Mouse (Mus musculus): ENCODE results near the gene Nemp1. TPM values are rescaled to one million over a fixed set of nuclear protein-coding genes. Genes with fewer than 3 reads are reported as not detected.

Gene Nemp1
- polyA plus RNA-seq (2015; fragmentation: Nextera tagmentation; extraction: Ambion mirVana) = 10.9 TPM in 2 replicates

DNA sequence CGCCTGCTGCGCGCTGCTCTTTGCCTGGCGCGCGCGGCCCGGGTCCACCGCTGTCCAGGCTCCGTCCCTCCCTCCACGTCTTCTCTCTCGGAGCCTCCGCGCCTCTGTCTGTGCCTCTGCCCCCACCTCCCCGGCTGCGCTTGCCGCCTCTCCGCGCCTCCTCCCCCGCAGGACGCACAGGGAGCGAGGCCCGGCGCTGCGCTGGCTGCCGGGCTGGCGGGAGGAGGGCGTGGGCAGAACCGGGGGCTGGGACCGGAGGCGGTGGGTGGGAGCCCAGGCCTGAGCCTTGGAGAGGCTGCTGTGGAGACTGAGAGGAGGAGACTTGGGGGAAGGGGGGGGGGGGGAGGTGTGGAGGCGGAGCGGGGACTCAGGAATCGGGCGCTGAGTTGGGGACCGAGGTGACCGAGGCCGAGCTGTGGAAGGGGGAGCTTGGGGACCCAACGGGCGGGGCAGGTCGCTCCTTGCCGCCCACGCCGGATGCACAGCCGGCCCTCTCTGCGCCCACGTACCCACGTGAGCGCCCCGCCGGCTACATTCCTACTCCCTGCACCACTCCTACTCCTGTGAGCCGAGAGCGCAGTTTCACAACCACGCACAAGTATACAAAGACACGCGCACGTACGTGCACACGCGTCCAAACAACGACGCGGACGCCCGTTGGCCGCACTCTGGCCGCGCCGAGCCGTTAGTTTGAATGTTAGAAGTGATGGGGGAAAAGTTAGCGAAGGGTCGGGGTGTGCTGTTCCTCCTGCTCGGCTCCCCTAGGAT, at the start of gene Nemp1:
Gene Nemp1, plus strand, starts transcription at position 401 of the 768 bp plus-strand sequence.
- peak; percentile 65 for ATAC-seq (replicated peaks; ENCODE audit: low FRiP score)
- Histone ChIP-seq H3K36me3 (peaks cover 25% of the 10 kb centered on the region), H3K27me3 (no peaks in the 10 kb centered on the region), H3K4me3 (replicated peaks) (peak within 1 kb of the TSS; percentile 84), H3K4me2 (peak within 1 kb of the TSS; percentile 80), H3K4me1 (peaks cover 74% of the 10 kb centered on the region), H3K27ac (peak within 1 kb of the TSS; percentile 99), H3K9ac (peak within 1 kb of the TSS; percentile 84), H3K9me3 (replicated peaks) (no peaks in the 10 kb centered on the region)
- WGBS = under 1% methylated on average over 66 of the region's 73 CpGs

DNA sequence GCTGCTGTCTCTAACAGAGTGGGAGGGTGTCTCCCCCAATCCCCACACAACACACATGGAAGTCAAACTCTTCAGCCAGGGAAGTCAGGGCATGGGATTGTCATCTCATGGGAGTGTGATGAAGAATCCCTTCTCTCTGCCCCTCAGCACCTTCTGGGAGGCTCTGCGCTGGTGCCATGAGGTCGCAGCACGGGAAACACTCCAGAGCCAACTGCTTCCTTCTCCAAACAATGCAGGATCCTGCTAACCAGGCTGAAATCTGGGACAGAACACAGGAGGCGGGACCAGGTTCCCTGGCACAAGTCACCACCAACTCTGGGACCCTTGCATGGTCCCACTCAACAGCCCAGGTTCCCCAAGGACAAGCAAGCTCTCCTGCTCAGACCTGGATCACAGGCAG, 49.4 kb upstream of the Nemp1 start:
- H3K9ac ChIP-seq = no peak overlapping the region
- H3K9me3 ChIP-seq (replicated peaks) = no peaks in the 10 kb centered on the region
- peak overlapping the region; percentile 90 for H3K27ac ChIP-seq
- no peak overlapping the region for H3K4me3 ChIP-seq (replicated peaks)
- H3K4me2 ChIP-seq = peak overlapping the region; percentile 31
- ATAC-seq (replicated peaks; ENCODE audit: low FRiP score) = no peak
- peaks cover 9% of the 10 kb centered on the region for H3K27me3 ChIP-seq
- 55% methylated on average over 4 of the region's 4 CpGs for WGBS
- H3K4me1 ChIP-seq = peaks cover 81% of the 10 kb centered on the region
- peaks cover 4% of the 10 kb centered on the region for H3K36me3 ChIP-seq

DNA sequence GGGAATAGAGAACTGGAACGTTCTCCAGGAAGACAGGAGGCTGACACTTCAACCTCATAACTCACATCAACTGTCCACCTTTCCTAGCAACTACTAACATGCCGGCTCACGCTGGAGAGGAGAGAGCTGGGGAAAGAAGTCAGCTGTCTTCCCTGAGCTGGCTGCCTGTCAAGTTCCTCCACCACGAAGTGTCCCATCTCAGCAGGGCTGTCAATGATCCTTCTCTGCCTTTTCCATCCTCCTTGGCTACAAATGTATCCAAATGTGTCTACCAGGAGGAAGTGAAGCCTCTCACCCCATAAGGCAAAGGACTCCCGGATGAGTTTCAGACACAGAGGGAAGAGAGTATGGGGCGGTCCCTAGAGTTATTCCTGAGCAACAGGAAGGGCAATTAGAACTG, 48.5 kb upstream of the Nemp1 start:
- Histone ChIP-seq H3K27ac (0 out of 2 replicates have a peak overlapping the region, but pooled peaks have one; percentile 19), H3K4me3 (replicated peaks) (no peak overlapping the region; the same call in 1 of the 2 replicates), H3K4me1 (peaks cover 82% of the 10 kb centered on the region), H3K4me2 (peak overlapping the region; percentile 86), H3K27me3 (peaks cover 9% of the 10 kb centered on the region), H3K36me3 (no peaks in the 10 kb centered on the region), H3K9ac (no peak overlapping the region), H3K9me3 (replicated peaks) (no peaks in the 10 kb centered on the region)
- WGBS = 21% methylated on average over 6 of the region's 6 CpGs
- ATAC-seq (replicated peaks; ENCODE audit: low FRiP score) = no peak

DNA sequence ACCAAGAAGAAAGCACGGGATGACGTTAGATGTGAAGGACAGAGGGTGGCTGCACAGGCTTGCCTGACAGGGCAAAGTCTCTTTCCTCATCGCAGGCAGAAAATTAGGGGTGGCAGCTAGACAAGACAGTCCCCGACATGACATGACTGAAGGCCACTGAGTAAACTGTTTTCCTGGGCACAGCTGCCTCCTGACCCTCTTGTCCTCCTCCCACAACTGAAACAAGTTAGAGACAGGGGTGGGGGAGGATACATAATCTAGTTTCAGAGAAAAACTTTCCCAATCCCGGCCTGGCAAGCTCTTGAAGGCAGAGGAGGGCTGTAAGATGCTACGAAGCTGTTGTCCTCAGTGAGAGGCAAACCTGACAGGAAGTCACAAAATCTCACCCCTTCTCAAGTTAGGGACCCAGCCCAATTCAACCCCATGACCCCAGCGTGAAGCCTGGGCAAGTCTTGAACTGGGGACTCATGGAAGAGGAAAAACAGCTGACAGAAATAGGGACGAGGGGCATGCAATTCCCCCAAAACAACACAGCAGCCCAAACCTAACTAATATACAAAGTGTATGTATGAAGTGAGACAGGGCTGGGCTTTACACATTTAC, 47.5 kb upstream of the Nemp1 start:
- Histone ChIP-seq H3K27me3 (peaks cover 9% of the 10 kb centered on the region), H3K9ac (peak overlapping the region; percentile 68), H3K4me1 (peaks cover 75% of the 10 kb centered on the region), H3K4me3 (replicated peaks) (peak overlapping the region; percentile 59), H3K27ac (peak overlapping the region; percentile 90), H3K9me3 (replicated peaks) (no peaks in the 10 kb centered on the region), H3K36me3 (no peaks in the 10 kb centered on the region), H3K4me2 (peak overlapping the region; percentile 86)
- 22% methylated on average over 8 of the region's 8 CpGs for WGBS
- no peak for ATAC-seq (replicated peaks; ENCODE audit: low FRiP score)

DNA sequence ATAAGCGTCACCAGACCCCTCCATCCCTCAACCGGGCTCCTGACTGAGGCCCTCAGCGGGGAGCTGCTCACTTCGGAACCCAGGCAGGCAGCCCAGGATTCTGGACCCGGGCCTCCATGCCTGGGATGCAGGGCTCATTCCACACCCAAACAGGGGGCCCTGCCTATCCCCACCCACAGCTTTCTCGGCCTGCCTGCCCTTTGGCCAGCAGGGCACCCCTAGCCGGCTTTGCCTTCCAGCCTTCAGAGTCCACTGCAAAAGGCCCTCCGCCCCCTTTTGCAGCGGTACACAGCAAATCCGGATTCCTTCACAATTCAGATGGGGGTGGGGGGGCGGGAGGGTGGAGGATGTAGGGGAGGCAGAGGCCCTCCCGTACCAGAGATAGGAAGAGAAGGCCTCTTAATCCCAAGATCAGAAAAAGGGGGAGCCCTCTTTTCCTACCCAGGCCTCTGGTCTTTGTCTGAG, 46.7 kb upstream of the Nemp1 start:
- peak overlapping the region; percentile 68 for H3K9ac ChIP-seq
- peak overlapping the region; percentile 90 for H3K27ac ChIP-seq
- no peak for ATAC-seq (replicated peaks; ENCODE audit: low FRiP score)
- no peaks in the 10 kb centered on the region for H3K9me3 ChIP-seq (replicated peaks)
- H3K36me3 ChIP-seq = no peaks in the 10 kb centered on the region
- H3K4me3 ChIP-seq (replicated peaks) = peak overlapping the region; percentile 59
- 1% methylated on average over 11 of the region's 12 CpGs for WGBS
- peaks cover 9% of the 10 kb centered on the region for H3K27me3 ChIP-seq
- H3K4me2 ChIP-seq = peak overlapping the region; percentile 86
- peaks cover 67% of the 10 kb centered on the region for H3K4me1 ChIP-seq

DNA sequence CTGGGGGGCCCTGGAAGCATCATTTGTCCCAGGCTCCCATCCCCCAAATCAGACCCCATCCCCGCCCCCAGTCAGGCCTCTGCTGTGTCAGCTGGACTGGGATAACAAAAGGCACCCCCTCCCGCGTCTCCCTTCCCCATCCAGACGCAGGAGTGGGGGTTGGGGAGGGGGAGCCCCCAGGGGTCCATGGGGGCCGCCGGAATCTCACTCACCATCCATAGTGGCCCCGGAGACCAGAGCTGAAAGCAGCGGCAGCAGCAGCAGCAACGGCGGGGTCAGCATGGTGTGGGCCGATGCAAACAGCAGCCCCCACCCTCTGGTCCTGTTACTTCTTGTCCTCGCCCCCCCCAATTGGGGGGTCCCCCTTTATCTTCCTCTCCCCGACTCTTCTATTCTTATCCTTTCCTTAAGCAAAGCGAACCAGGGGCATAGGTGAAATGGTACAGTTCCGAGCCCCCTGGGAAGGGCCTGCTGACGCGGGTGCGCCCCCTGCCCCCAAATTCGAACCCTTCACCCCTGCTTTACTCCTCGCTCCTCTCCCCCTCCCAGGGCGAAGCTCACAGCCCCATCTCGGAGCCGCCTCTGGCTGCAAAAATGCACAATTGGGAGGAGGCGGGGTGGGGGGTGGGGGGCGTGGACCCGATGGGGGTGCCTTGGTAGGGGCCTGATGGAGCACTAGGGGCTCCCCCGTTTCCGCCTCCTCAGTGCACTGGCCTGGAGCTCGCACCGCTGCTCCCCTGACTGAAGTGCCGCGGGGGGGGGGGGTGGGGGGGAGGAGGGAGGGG, 46.1 kb upstream of the Nemp1 start, which contains the start of gene Lrp1:
Gene Lrp1, minus strand, starts transcription at position 743 of the 785 bp plus-strand sequence.
- H3K4me2 ChIP-seq = peak within 1 kb of the TSS; percentile 86
- ATAC-seq (replicated peaks; ENCODE audit: low FRiP score) = peak; percentile 67

DNA sequence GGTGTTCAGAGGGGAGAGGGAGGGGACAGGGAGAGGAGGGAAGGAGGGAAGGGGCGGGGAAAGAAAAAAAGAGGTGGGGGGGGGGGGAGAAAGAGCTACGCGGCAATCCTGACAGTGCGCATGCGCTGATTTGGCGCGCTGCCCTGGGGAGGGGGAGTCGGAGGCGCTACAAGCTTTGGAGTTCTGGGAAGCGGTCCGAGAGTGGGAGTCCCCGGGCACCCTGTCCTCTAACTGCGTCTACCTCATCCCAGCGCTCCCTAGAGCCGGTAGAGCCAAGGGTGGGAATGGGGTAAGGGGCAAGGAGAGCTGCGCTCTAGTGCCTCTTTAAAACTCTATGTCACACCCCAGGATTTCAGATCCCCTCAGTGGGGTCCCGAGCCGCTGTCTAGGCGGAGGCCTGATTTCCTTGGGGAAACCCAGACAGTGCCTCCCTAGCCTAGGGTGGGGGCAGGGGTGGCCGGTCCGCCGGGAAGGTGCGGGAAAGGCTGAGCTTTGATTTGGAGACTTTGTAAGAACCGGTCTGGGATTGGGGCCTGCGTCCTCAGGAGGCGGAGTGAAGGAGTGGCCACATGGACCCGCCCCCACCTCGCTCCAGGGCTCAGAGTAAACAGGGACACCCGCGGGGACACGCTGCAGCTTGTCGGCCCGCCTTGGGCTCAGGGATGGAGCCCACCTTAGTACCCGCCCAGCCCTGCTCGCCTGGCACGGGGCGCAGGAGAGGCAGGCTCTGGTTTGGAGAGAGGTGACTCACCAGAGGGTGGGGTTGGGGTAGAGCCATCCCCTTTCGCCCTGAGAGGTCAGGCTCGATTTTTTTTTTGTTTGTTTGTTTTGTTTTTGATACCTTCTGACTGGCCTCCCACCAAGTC, 45.3 kb upstream of the Nemp1 start:
- peak overlapping the region; percentile 98 for H3K27ac ChIP-seq
- H3K4me2 ChIP-seq = peak overlapping the region; percentile 86
- ATAC-seq (replicated peaks; ENCODE audit: low FRiP score) = peak; percentile 92
- peaks cover 9% of the 10 kb centered on the region for H3K27me3 ChIP-seq
- H3K4me1 ChIP-seq = peaks cover 53% of the 10 kb centered on the region
- peaks cover under 1% of the 10 kb centered on the region; the same call in 1 of the 2 replicates for H3K9me3 ChIP-seq (replicated peaks)
- under 1% methylated on average over 38 of the region's 39 CpGs for WGBS
- peak overlapping the region; percentile 59 for H3K4me3 ChIP-seq (replicated peaks)
- H3K9ac ChIP-seq = peak overlapping the region; percentile 65
- no peaks in the 10 kb centered on the region for H3K36me3 ChIP-seq

More for the DNA sequence above, 46.1 kb upstream of the Nemp1 start, which contains the start of gene Lrp1:
- H3K4me1 ChIP-seq = peaks cover 61% of the 10 kb centered on the region
- H3K27me3 ChIP-seq = peaks cover 9% of the 10 kb centered on the region
- H3K9ac ChIP-seq = peak within 1 kb of the TSS; percentile 68
- peak within 1 kb of the TSS; percentile 59 for H3K4me3 ChIP-seq (replicated peaks)
- H3K36me3 ChIP-seq = no peaks in the 10 kb centered on the region
- no peaks in the 10 kb centered on the region for H3K9me3 ChIP-seq (replicated peaks)
- H3K27ac ChIP-seq = peak within 1 kb of the TSS; percentile 98
- WGBS = under 1% methylated on average over 26 of the region's 32 CpGs

DNA sequence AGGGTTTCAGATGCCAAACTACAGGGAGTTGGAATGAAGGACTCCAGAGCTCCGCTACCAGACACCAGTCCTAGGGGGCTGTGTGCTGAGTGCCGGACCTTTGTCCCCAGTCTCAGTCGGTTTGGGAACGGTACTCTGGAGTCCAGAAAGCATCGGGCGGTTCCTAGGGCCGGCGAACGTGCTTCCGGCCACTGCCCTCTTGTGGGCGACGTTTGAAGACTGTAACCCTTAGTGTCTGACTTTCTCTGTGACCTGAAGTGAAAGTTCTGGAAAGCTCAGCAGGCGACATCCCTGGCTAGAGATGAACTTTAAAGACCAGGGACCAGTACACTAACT, 44.7 kb upstream of the Nemp1 start:
- peaks cover 6% of the 10 kb centered on the region for H3K9me3 ChIP-seq (replicated peaks)
- WGBS = under 1% methylated on average over 13 of the region's 13 CpGs
- ATAC-seq (replicated peaks; ENCODE audit: low FRiP score) = peak; percentile 41
- H3K36me3 ChIP-seq = no peaks in the 10 kb centered on the region
- H3K27me3 ChIP-seq = peaks cover 9% of the 10 kb centered on the region
- H3K4me1 ChIP-seq = peaks cover 47% of the 10 kb centered on the region
- H3K9ac ChIP-seq = peak overlapping the region; percentile 65
- peak overlapping the region; percentile 98 for H3K27ac ChIP-seq
- peak overlapping the region; percentile 59 for H3K4me3 ChIP-seq (replicated peaks)
- peak overlapping the region; percentile 86 for H3K4me2 ChIP-seq

DNA sequence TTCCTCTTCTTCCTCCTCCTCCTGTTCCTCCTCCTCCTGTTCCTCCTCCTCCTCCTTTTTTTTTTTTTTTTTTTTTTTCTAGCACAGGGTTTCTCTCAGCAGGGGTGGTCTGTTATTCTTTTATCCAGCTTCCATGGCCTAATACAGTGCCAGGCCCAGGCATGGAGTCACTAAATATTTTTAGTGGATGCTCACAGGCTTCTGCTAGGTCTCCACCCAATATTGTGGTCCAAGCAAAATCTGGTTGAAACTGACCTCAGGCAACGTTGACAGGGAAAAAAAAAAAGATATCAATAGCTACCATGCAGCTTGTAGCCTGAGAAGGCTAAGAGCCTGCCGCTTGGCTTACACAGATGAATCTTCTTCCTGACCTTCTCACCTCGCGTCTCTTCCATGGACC, 44.0 kb upstream of the Nemp1 start:
- Histone ChIP-seq H3K4me2 (peak overlapping the region; percentile 86; the same call in 1 of the 2 replicates), H3K36me3 (no peaks in the 10 kb centered on the region), H3K9ac (no peak overlapping the region)

DNA sequence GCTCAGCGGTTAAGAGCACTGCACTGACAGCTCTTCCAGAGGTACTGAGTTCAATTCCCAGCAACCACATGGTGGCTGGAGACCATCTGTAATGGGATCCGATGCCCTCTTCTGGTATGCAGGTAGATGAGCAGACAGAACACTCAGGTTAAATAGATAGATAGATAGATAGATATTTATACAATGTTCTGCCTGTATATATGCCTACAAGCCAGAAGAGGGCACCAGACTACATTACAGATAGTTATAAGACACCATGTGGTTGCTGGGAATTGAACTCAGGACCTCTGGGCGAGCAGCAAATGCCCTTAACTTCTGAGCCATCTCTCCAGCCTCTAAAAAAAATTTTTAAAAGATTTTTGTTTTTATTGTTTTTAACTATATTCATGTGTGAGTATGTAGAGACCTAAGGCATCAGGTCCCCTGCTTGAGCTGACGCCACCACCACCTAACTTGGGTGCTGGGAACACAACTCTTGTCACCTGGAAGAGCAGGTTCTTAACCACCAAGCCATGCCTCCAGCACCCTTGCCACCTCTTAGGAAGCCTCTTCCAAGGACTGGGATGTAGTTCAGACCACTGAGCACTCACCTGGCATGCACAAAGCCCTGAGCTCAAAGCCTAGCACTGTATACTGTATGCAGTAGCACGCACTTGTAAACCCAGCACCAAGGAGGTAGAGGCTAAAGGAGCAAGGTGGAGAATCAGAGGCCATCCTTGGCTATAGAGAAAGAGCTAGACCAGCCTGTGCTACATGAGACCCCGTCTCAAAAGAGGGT, 43.1 kb upstream of the Nemp1 start:
- peaks cover 6% of the 10 kb centered on the region for H3K9me3 ChIP-seq (replicated peaks)
- H3K36me3 ChIP-seq = no peaks in the 10 kb centered on the region
- H3K4me1 ChIP-seq = peaks cover 30% of the 10 kb centered on the region
- H3K27ac ChIP-seq = no peak overlapping the region
- no peak overlapping the region for H3K4me3 ChIP-seq (replicated peaks)
- WGBS = 92% methylated on average over 6 of the region's 6 CpGs
- no peak for ATAC-seq (replicated peaks; ENCODE audit: low FRiP score)
- no peak overlapping the region for H3K9ac ChIP-seq
- no peak overlapping the region for H3K4me2 ChIP-seq
- H3K27me3 ChIP-seq = peaks cover 5% of the 10 kb centered on the region; the same call in 1 of the 2 replicates

More for the DNA sequence above, 44.0 kb upstream of the Nemp1 start:
- no peak for ATAC-seq (replicated peaks; ENCODE audit: low FRiP score)
- H3K9me3 ChIP-seq (replicated peaks) = peaks cover 6% of the 10 kb centered on the region
- H3K4me3 ChIP-seq (replicated peaks) = no peak overlapping the region
- H3K27me3 ChIP-seq = peaks cover 5% of the 10 kb centered on the region; the same call in 1 of the 2 replicates
- peak overlapping the region; percentile 98 for H3K27ac ChIP-seq
- peaks cover 40% of the 10 kb centered on the region for H3K4me1 ChIP-seq
- 68% methylated on average over 4 of the region's 4 CpGs for WGBS
